Mouse (Mus musculus): ENCODE measurements around the gene Cep57. TPM values are rescaled to one million over a fixed set of nuclear protein-coding genes. Genes with fewer than 3 reads are reported as not detected.

Gene Cep57
- polyA plus RNA-seq, 1 experiment from 2014 or later = 21.3 TPM

GRCm38 (mm10) chr9:13856247-13856646 lies 29.3 kb upstream of the Cep57 start:
- Histone ChIP-seq H3K4me2 (ENCODE audit: low read depth, low read length) (no peak overlapping the region), H3K27ac (ENCODE audit: low read depth) (no peak overlapping the region), H3K9me3 (ENCODE audit: low read length) (no peaks in the 10 kb centered on the region), H3K9ac (replicated peaks) (no peak overlapping the region), H3K36me3 (replicated peaks; ENCODE audit: insufficient read depth, low read length) (no peaks in the 10 kb centered on the region), H3K4me1 (ENCODE audit: insufficient read depth) (no peaks in the 10 kb centered on the region), H3K4me3 (ENCODE audit: low read depth, low read length) (no peak overlapping the region), H3K27me3 (ENCODE audit: insufficient read depth, low read length) (no peaks in the 10 kb centered on the region)
- WGBS (ENCODE audit: insufficient replicate concordance) = 68% methylated on average over 1 of the region's 1 CpGs
- ATAC-seq = no peak
- TF ChIP-seq CTCF (IDR thresholded peaks at IDR 0.05; ENCODE audit: low read depth) (no peak), EP300 (IDR thresholded peaks at IDR 0.05; ENCODE audit: low read depth) (no peak)
- no peak for DNase-seq

- no peak overlapping the region for H3K27ac ChIP-seq (ENCODE audit: low read depth)
- H3K9ac ChIP-seq (replicated peaks) = no peak overlapping the region
- H3K4me2 ChIP-seq (ENCODE audit: low read depth, low read length) = no peak overlapping the region
- no peaks in the 10 kb centered on the region for H3K36me3 ChIP-seq (replicated peaks; ENCODE audit: insufficient read depth, low read length)
- TF ChIP-seq CTCF (IDR thresholded peaks at IDR 0.05; ENCODE audit: low read depth) (no peak), EP300 (IDR thresholded peaks at IDR 0.05; ENCODE audit: low read depth) (no peak; the same call in 1 of the 2 replicates)
- 41% methylated on average over 3 of the region's 3 CpGs for WGBS (ENCODE audit: insufficient replicate concordance)
- DNase-seq (no peak), ATAC-seq (0 out of 2 replicates have a peak, but pooled peaks have one; percentile 23)
- H3K27me3 ChIP-seq (ENCODE audit: insufficient read depth, low read length) = no peaks in the 10 kb centered on the region
- no peaks in the 10 kb centered on the region for H3K4me1 ChIP-seq (ENCODE audit: insufficient read depth)
- H3K9me3 ChIP-seq (ENCODE audit: low read length) = no peaks in the 10 kb centered on the region
- H3K4me3 ChIP-seq (ENCODE audit: low read depth, low read length) = no peak overlapping the region
These were observed 27.0 kb upstream of the Cep57 start for GRCm38 (mm10) chr9:13853876-13854275.

- TF ChIP-seq EP300 (IDR thresholded peaks at IDR 0.05; ENCODE audit: low read depth) = no peak
- peak; percentile 70 for TF ChIP-seq CTCF (IDR thresholded peaks at IDR 0.05; ENCODE audit: low read depth)
- ATAC-seq (no peak), DNase-seq (no peak)
- Histone ChIP-seq H3K4me1 (ENCODE audit: insufficient read depth) (no peaks in the 10 kb centered on the region), H3K4me2 (ENCODE audit: low read depth, low read length) (no peak overlapping the region), H3K4me3 (ENCODE audit: low read depth, low read length) (no peak overlapping the region), H3K9ac (replicated peaks) (no peak overlapping the region), H3K27me3 (ENCODE audit: insufficient read depth, low read length) (no peaks in the 10 kb centered on the region), H3K27ac (ENCODE audit: low read depth) (no peak overlapping the region), H3K9me3 (ENCODE audit: low read length) (no peaks in the 10 kb centered on the region), H3K36me3 (replicated peaks; ENCODE audit: insufficient read depth, low read length) (peaks cover 13% of the 10 kb centered on the region)
- 86% methylated on average over 10 of the region's 10 CpGs for WGBS (ENCODE audit: insufficient replicate concordance)
These were observed 21.9 kb upstream of the Cep57 start for GRCm38 (mm10) chr9:13848481-13849480.

GRCm38 (mm10) chr9:13847591-13847990 lies 20.7 kb upstream of the Cep57 start:
- H3K36me3 ChIP-seq (replicated peaks; ENCODE audit: insufficient read depth, low read length) = peaks cover 19% of the 10 kb centered on the region
- H3K27ac ChIP-seq (ENCODE audit: low read depth) = no peak overlapping the region
- no peak for DNase-seq
- H3K4me3 ChIP-seq (ENCODE audit: low read depth, low read length) = no peak overlapping the region
- no peak for TF ChIP-seq CTCF (IDR thresholded peaks at IDR 0.05; ENCODE audit: low read depth)
- no peak for TF ChIP-seq EP300 (IDR thresholded peaks at IDR 0.05; ENCODE audit: low read depth)
- H3K4me2 ChIP-seq (ENCODE audit: low read depth, low read length) = no peak overlapping the region
- no peak overlapping the region for H3K9ac ChIP-seq (replicated peaks)
- no peaks in the 10 kb centered on the region for H3K27me3 ChIP-seq (ENCODE audit: insufficient read depth, low read length)
- no peak for ATAC-seq
- 71% methylated on average over 3 of the region's 3 CpGs for WGBS (ENCODE audit: insufficient replicate concordance)
- H3K9me3 ChIP-seq (ENCODE audit: low read length) = no peaks in the 10 kb centered on the region
- H3K4me1 ChIP-seq (ENCODE audit: insufficient read depth) = no peaks in the 10 kb centered on the region

- TF ChIP-seq CTCF (IDR thresholded peaks at IDR 0.05; ENCODE audit: low read depth) (no peak), EP300 (IDR thresholded peaks at IDR 0.05; ENCODE audit: low read depth) (no peak)
- no peak overlapping the region for H3K9ac ChIP-seq (replicated peaks)
- no peak overlapping the region for H3K27ac ChIP-seq (ENCODE audit: low read depth)
- no peaks in the 10 kb centered on the region for H3K9me3 ChIP-seq (ENCODE audit: low read length)
- H3K4me3 ChIP-seq (ENCODE audit: low read depth, low read length) = no peak overlapping the region
- H3K4me2 ChIP-seq (ENCODE audit: low read depth, low read length) = no peak overlapping the region
- DNase-seq = no peak
- no peaks in the 10 kb centered on the region for H3K4me1 ChIP-seq (ENCODE audit: insufficient read depth)
- WGBS (ENCODE audit: insufficient replicate concordance) = 40% methylated on average over 2 of the region's 2 CpGs
- no peaks in the 10 kb centered on the region for H3K27me3 ChIP-seq (ENCODE audit: insufficient read depth, low read length)
- ATAC-seq = no peak
- peaks cover 86% of the 10 kb centered on the region for H3K36me3 ChIP-seq (replicated peaks; ENCODE audit: insufficient read depth, low read length)
These were observed 9.8 kb upstream of the Cep57 start for GRCm38 (mm10) chr9:13836726-13837125.

GRCm38 (mm10) chr9:13835256-13835655 lies 8.3 kb upstream of the Cep57 start:
- ATAC-seq = no peak
- peaks cover 83% of the 10 kb centered on the region for H3K36me3 ChIP-seq (replicated peaks; ENCODE audit: insufficient read depth, low read length)
- no peak overlapping the region for H3K4me2 ChIP-seq (ENCODE audit: low read depth, low read length)
- DNase-seq = no peak
- TF ChIP-seq EP300 (IDR thresholded peaks at IDR 0.05; ENCODE audit: low read depth) (no peak), CTCF (IDR thresholded peaks at IDR 0.05; ENCODE audit: low read depth) (no peak)
- no peak overlapping the region for H3K4me3 ChIP-seq (ENCODE audit: low read depth, low read length)
- H3K27me3 ChIP-seq (ENCODE audit: insufficient read depth, low read length) = no peaks in the 10 kb centered on the region
- WGBS (ENCODE audit: insufficient replicate concordance) = 58% methylated on average over 3 of the region's 3 CpGs
- H3K4me1 ChIP-seq (ENCODE audit: insufficient read depth) = no peaks in the 10 kb centered on the region
- no peak overlapping the region for H3K9ac ChIP-seq (replicated peaks)
- no peaks in the 10 kb centered on the region for H3K9me3 ChIP-seq (ENCODE audit: low read length)
- H3K27ac ChIP-seq (ENCODE audit: low read depth) = no peak overlapping the region

All from liver, postnatal 0 days (tissue).